Mouse (Mus musculus): ENCODE results near the gene Ttc23.

Gene Ttc23

DNA sequence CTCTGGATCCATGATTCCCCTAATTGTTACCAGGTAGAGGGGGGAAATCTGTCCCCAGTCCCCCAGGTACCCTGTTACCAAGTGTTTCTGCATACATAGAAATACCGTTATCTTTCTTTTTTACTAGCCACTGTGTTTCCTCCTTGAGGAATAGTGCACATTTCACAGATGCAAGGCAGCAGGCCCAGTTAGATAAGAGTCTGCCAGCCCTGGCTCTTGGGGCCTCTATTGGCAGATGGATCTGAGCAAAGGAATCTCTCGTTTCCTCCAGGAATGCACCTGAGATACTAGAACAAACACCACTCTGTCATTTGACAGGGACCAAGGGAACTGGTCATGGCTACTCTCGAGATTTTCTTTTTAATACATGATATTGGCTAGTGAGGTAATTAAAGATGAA, 44.9 kb downstream of the Ttc23 start:
- H3K27me3 ChIP-seq (ENCODE audit: insufficient read depth, low read length), result no peaks in the 10 kb centered on the region
- no peak for TF ChIP-seq CTCF (conservative IDR thresholded peaks at IDR 0.05; ENCODE audit: low read length)
- no peak for TF ChIP-seq POU5F1 (IDR thresholded peaks at IDR 0.05; ENCODE audit: borderline replicate concordance, low read length)
- TF ChIP-seq NANOG (IDR thresholded peaks at IDR 0.05; ENCODE audit: borderline replicate concordance, low read length), result no peak
- no peak overlapping the region for H3K4me3 ChIP-seq (replicated peaks; ENCODE audit: low read length)
- no peaks in the 10 kb centered on the region for H3K9me3 ChIP-seq (ENCODE audit: low read length)
- H3K4me1 ChIP-seq (replicated peaks; ENCODE audit: low read depth, low read length), result peaks cover 12% of the 10 kb centered on the region; the same call in 1 of the 2 replicates
- peaks cover 5% of the 10 kb centered on the region; the same call in 1 of the 2 replicates for H3K36me3 ChIP-seq (ENCODE audit: insufficient read depth, low read length)

DNA sequence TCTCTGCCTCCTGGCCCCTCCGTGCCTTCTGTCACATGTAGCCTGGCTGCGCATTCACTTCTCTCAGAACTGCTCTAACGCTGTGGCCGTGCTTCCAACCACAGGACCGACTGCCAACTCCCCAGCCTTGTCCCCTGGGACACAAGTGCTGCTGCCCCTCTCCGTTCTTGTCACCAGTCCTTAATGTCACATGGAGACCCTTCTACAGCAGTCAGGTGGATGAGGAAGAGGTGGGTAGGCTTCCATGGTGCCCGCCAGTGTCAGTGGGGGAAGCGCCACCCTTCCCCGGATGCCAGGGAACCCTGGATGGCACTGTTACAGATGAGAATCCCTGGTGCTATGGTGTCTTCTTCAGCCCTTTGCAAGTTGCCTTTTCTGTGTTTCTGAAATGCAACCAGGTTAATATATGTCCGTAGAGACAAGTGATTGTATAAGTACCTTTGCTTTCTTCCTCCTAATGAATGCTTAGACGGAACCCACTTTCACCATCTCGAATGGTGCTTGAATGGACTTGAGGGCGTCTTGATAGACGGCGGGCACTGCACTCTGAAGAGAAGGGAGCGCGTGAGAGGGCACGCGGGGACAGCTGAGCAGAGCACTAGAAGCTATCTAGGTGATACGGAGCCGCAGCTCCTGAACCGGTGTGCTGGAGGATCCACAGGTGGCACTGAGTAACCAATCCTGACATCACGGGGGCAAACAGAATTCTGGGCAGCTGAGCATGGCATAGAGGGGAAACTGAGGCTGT, 45.8 kb downstream of the Ttc23 start:
- no peak for TF ChIP-seq CTCF (conservative IDR thresholded peaks at IDR 0.05; ENCODE audit: low read length)
- TF ChIP-seq NANOG (IDR thresholded peaks at IDR 0.05; ENCODE audit: borderline replicate concordance, low read length), result no peak
- no peak for TF ChIP-seq POU5F1 (IDR thresholded peaks at IDR 0.05; ENCODE audit: borderline replicate concordance, low read length)
- H3K4me1 ChIP-seq (replicated peaks; ENCODE audit: low read depth, low read length), result peaks cover 12% of the 10 kb centered on the region; the same call in 1 of the 2 replicates
- H3K9me3 ChIP-seq (ENCODE audit: low read length), result no peaks in the 10 kb centered on the region
- no peaks in the 10 kb centered on the region for H3K27me3 ChIP-seq (ENCODE audit: insufficient read depth, low read length)
- peaks cover 5% of the 10 kb centered on the region; the same call in 1 of the 2 replicates for H3K36me3 ChIP-seq (ENCODE audit: insufficient read depth, low read length)
- H3K4me3 ChIP-seq (replicated peaks; ENCODE audit: low read length), result peak overlapping the region; percentile 37

DNA sequence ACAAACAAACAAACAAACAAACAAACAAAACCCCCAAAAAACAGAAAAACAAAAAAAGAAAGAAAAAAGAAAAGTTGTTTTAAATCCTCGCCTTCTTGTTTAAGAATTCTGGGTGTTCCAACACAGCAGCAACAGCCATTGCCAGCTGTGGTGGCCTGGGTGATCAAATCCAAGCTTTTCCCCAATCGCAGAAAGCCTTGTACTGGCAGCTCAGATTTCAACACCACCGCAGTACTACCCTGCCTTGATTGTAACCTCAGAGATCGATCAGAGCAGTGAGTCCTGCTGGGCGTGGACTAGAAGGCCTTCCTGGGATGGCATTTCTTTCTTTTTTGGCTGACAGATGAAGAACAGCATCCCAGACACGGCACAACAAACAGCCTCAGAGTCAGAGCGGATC, 48.7 kb downstream of the Ttc23 start:
- Histone ChIP-seq H3K36me3 (ENCODE audit: insufficient read depth, low read length) (no peaks in the 10 kb centered on the region), H3K27me3 (ENCODE audit: insufficient read depth, low read length) (no peaks in the 10 kb centered on the region), H3K9me3 (ENCODE audit: low read length) (no peaks in the 10 kb centered on the region), H3K4me1 (replicated peaks; ENCODE audit: low read depth, low read length) (peaks cover 16% of the 10 kb centered on the region; the same call in 1 of the 2 replicates), H3K4me3 (replicated peaks; ENCODE audit: low read length) (no peak overlapping the region)
- TF ChIP-seq POU5F1 (IDR thresholded peaks at IDR 0.05; ENCODE audit: borderline replicate concordance, low read length) (no peak), CTCF (conservative IDR thresholded peaks at IDR 0.05; ENCODE audit: low read length) (no peak), NANOG (IDR thresholded peaks at IDR 0.05; ENCODE audit: borderline replicate concordance, low read length) (no peak)

DNA sequence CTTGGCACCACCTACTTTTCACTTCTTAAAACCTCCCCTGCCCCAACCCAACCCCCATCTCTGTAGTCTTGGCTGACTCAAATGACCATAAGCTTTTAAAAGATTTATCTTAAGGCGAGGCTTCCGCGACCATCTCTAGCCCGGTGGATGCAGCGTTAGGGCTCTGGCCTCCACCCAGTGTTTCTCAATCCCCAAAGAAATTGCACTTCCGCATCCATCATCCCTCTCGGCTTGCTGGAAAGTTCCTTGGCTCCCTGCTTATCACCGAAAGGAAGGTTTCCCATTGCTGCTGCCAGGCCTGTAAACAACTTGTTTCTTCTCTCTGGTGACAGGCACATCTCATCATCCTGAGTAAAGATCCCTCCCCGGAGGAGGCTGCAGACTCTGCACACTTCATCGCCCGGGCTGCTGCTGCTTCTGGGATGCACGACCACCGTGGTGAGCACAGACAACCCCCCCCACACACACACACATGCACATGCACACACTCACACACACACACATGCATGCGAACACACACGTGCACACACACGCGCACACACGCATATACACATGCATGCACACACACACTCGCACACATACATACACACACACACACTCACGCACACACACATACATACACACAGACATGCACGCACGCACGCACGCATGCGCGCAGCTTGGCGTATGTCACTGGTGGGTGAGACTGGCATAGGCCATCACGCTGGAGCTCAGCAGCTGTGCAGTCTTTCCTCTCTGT, 50.9 kb downstream of the Ttc23 start:
- peaks cover 3% of the 10 kb centered on the region; the same call in 1 of the 2 replicates for H3K27me3 ChIP-seq (ENCODE audit: insufficient read depth, low read length)
- peaks cover 14% of the 10 kb centered on the region; the same call in 1 of the 2 replicates for H3K4me1 ChIP-seq (replicated peaks; ENCODE audit: low read depth, low read length)
- no peaks in the 10 kb centered on the region; the same call in 1 of the 2 replicates for H3K36me3 ChIP-seq (ENCODE audit: insufficient read depth, low read length)
- H3K4me3 ChIP-seq (replicated peaks; ENCODE audit: low read length), result no peak overlapping the region
- H3K9me3 ChIP-seq (ENCODE audit: low read length), result peaks cover 5% of the 10 kb centered on the region; the same call in 1 of the 2 replicates
- TF ChIP-seq NANOG (IDR thresholded peaks at IDR 0.05; ENCODE audit: borderline replicate concordance, low read length) (no peak), CTCF (conservative IDR thresholded peaks at IDR 0.05; ENCODE audit: low read length) (no peak), POU5F1 (IDR thresholded peaks at IDR 0.05; ENCODE audit: borderline replicate concordance, low read length) (no peak)

DNA sequence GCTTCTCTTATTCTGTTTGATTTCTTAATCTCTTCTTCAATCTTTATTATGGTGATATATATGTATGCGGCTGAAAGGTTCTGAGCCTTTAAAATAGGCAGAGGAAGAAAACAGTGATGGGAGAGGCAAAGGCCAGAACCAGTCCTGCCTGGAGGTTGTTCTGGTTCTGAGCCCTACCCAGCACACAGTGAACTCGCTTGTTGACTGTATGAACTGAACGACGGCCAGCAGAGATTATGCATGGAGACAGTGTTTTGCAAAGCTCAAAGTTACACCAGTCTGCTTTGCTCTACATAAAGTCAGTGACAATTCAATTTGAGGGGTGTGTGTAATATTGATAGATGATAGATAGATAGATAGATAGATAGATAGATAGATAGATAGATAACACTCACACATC, 52.1 kb downstream of the Ttc23 start:
- H3K4me3 ChIP-seq (replicated peaks; ENCODE audit: low read length), result no peak overlapping the region
- peaks cover 3% of the 10 kb centered on the region; the same call in 1 of the 2 replicates for H3K27me3 ChIP-seq (ENCODE audit: insufficient read depth, low read length)
- H3K9me3 ChIP-seq (ENCODE audit: low read length), result peaks cover 5% of the 10 kb centered on the region; the same call in 1 of the 2 replicates
- H3K4me1 ChIP-seq (replicated peaks; ENCODE audit: low read depth, low read length), result peaks cover 8% of the 10 kb centered on the region; the same call in 1 of the 2 replicates
- H3K36me3 ChIP-seq (ENCODE audit: insufficient read depth, low read length), result no peaks in the 10 kb centered on the region; the same call in 1 of the 2 replicates
- TF ChIP-seq CTCF (conservative IDR thresholded peaks at IDR 0.05; ENCODE audit: low read length), result no peak
- no peak for TF ChIP-seq POU5F1 (IDR thresholded peaks at IDR 0.05; ENCODE audit: borderline replicate concordance, low read length)
- TF ChIP-seq NANOG (IDR thresholded peaks at IDR 0.05; ENCODE audit: borderline replicate concordance, low read length), result no peak

DNA sequence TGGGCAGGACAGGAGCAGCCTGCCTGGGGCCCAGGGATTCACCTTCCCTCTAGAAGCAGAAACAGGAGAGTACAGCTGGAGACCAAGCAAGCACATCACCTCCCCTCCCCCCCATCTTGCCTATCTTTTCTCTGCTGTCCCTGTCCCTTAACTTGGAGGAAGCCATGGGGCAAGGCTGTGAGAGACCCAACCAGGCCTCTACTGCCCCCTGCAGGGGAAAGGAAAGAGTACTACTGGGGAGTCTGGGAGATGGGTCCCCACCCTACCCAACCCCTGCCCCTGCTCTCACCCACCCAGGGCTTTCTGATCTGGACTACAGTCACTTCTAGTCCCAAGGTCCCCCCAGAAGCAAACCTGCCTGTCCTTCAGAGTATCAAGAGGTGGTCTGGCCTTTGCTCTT, 53.6 kb downstream of the Ttc23 start:
- Histone ChIP-seq H3K4me3 (replicated peaks; ENCODE audit: low read length) (no peak overlapping the region), H3K27me3 (ENCODE audit: insufficient read depth, low read length) (peaks cover 3% of the 10 kb centered on the region; the same call in 1 of the 2 replicates), H3K4me1 (replicated peaks; ENCODE audit: low read depth, low read length) (peaks cover 14% of the 10 kb centered on the region), H3K36me3 (ENCODE audit: insufficient read depth, low read length) (no peaks in the 10 kb centered on the region; the same call in 1 of the 2 replicates), H3K9me3 (ENCODE audit: low read length) (peaks cover 5% of the 10 kb centered on the region; the same call in 1 of the 2 replicates)
- TF ChIP-seq POU5F1 (IDR thresholded peaks at IDR 0.05; ENCODE audit: borderline replicate concordance, low read length), result no peak
- peak; percentile 54 for TF ChIP-seq CTCF (conservative IDR thresholded peaks at IDR 0.05; ENCODE audit: low read length)

DNA sequence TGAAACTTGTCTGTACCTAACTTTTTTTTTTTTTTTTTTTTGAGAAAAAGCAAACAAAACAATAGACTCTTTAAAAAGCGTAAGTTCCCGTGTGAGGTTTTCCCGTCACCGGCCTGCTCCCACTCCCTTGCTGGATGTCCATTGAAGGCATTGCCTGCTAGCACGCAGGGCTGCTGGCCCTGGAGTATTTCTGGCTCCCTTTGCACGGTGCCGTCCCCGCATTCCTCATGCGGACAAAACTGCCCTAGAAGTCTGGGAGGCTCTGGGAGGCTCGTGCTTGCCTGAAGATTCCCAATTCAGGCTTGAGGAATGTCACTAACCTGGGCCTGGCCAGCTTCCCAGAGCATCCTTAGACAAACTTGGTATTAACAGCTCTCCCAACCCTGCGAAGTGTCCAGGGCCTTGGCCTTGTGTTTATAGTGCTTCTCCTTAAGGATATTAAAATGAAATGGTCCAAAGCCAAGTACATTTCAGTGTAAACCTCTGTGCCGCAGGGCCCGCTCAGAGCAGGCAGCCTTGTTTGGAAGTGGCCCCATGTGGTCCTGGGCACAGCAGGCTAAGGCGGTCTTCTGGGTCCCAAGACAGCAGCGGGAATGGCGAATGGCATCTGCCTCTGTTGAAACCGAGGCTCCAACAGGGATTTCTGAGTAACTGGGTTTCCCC, 54.2 kb downstream of the Ttc23 start:
- Histone ChIP-seq H3K9me3 (ENCODE audit: low read length) (peaks cover 5% of the 10 kb centered on the region; the same call in 1 of the 2 replicates), H3K27me3 (ENCODE audit: insufficient read depth, low read length) (peaks cover 3% of the 10 kb centered on the region; the same call in 1 of the 2 replicates), H3K36me3 (ENCODE audit: insufficient read depth, low read length) (no peaks in the 10 kb centered on the region; the same call in 1 of the 2 replicates), H3K4me1 (replicated peaks; ENCODE audit: low read depth, low read length) (peaks cover 16% of the 10 kb centered on the region), H3K4me3 (replicated peaks; ENCODE audit: low read length) (no peak overlapping the region)
- TF ChIP-seq CTCF (conservative IDR thresholded peaks at IDR 0.05; ENCODE audit: low read length) (no peak), POU5F1 (IDR thresholded peaks at IDR 0.05; ENCODE audit: borderline replicate concordance, low read length) (no peak), NANOG (IDR thresholded peaks at IDR 0.05; ENCODE audit: borderline replicate concordance, low read length) (no peak)

DNA sequence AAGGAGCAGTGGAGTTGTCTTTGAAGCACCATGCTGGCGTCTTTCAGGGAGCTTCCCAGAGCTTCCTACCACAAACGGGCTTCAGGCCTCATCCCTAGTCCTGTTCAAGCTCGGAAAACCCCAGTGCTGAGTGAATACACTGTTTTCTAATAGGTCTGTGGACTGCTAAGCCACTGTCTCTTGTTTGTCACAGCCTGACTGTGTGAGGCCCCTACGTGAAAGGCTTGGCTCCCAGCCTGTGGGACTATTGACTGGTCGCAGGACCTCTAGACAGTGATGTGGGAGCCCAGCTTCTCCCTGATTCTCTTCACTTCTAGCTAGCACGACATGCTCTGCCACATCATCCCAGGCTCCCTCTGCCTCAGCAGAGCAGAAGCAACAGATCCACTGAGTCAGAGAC, 61.0 kb downstream of the Ttc23 start:
- TF ChIP-seq CTCF (conservative IDR thresholded peaks at IDR 0.05; ENCODE audit: low read length), result no peak
- no peak for TF ChIP-seq POU5F1 (IDR thresholded peaks at IDR 0.05; ENCODE audit: borderline replicate concordance, low read length)
- TF ChIP-seq NANOG (IDR thresholded peaks at IDR 0.05; ENCODE audit: borderline replicate concordance, low read length), result no peak
- no peak overlapping the region for H3K4me3 ChIP-seq (replicated peaks; ENCODE audit: low read length)
- H3K9me3 ChIP-seq (ENCODE audit: low read length), result no peaks in the 10 kb centered on the region
- H3K4me1 ChIP-seq (replicated peaks; ENCODE audit: low read depth, low read length), result peaks cover 8% of the 10 kb centered on the region
- H3K27me3 ChIP-seq (ENCODE audit: insufficient read depth, low read length), result no peaks in the 10 kb centered on the region
- 0 out of 2 replicates have a peak, but pooled peaks cover 3% of the 10 kb centered on the region for H3K36me3 ChIP-seq (ENCODE audit: insufficient read depth, low read length)
